Mouse (Mus musculus) cerebellum, adult 9-10 months (tissue): Measurements from ENCODE around the gene Faim2.

ENCODE experiments used
- DNase-seq: peaks from one replicate; pipeline ENCODE4 v3.0.0; 2022

Gene Faim2

DNA sequence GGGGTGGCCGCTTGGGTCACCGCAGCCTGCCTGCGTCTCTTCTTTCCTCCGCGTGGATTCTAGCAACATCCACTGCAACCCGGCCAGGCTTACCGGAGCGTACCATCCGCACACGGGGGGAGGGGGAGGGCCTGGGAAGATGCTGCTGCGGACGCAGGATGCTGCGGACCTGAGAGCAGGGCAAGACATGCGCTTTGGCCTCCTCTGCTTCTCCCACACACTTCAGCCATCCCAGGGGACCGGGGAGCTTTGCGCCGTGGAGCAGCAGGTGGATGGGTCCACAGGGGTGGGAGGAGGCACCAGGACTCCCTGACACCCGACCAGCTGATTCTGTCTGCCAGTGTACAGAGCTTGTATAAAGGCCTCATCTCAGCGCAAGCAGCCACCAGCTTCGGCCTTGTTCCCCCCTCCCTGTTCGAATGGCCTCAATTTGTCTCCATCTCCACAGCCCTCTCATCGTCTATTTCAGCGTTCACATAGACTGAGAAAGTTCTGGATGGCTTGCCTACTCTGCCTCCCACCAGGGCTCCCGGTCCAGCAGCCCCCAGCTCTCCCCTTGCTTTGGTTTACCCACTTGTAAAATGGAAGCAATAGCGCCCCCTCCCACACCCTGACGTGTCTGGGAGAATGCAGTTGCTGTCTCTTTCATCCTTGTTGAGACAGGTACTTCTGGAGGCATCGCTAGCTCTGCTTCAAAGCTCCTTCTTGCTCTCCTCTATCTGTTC, at the start of gene Faim2:
TSS of gene Faim2 (minus strand) at position 537 of the 725 bp plus-strand sequence.
- DNase-seq: peak; percentile 93

DNA sequence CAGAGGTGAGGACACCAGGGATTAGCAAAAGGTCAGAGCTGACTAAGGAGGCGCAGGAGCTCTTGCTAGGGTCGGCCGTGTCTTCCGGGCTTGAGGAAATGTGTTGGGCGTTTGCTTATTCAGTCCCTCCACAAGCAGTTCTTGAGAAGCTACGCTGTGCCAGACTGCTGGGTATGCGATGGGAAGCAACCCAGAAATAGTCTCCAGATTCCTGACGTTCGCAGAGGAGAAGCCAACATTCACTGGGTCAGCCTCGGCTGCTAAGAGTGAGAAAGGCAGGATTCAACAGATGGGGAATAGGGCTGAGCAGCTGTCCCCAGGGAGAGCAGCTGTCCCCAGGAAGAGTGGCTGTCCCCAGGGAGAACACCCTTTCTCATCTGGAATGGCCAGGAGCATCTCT, 41.2 kb upstream of the Faim2 start:
- DNase-seq: no peak

- no peak for DNase-seq
Observed at GRCm38 (mm10) chr15:99568682-99569081, 40.7 kb upstream of the Faim2 start.

DNA sequence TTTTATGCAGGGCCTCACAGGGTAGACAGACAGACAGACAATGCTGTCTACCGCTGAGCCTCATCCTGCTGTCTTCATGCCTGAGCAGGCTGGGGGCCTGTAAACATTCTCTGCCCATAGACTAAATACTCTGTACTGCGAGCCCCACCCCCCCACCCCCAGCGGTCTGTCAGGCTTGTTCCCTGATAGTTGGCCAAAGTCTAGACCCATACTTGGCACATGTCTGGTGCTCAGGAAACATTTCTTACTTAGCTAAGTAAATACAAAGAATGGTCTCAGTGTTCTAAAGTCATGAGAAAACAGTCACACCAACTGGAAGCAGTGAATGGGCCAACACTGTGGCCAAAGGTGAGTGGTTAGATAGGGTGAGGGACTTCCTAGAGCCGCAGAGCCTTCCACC, 39.4 kb upstream of the Faim2 start:
- no peak for DNase-seq

GRCm38 (mm10) chr15:99560246-99560645, 32.3 kb upstream of the Faim2 start:
- no peak for DNase-seq

- DNase-seq: no peak
Observed at GRCm38 (mm10) chr15:99558947-99559346, 31.0 kb upstream of the Faim2 start.

DNA sequence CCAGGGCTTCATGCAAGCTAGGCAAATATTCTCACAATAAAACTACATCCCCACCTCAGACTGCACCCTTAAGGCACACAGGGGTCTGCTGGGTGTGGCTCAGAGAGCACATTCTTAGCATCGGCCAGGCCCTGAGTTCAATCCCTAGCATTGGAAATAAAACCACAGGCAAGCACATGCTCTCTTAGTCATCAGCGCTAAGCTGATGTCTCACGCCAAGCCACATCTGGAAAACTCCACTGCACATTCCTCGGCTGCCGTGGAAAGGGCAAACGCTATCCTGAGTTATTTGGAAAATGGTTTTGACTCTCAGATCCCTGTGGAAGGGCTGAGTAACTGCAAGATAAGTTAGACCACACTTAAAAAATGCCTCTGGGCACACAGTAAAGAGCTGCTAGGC, 25.8 kb upstream of the Faim2 start:
- DNase-seq: no peak

- DNase-seq: no peak
Observed at GRCm38 (mm10) chr15:99549901-99550300, 21.9 kb upstream of the Faim2 start.

GRCm38 (mm10) chr15:99547732-99548131, 19.8 kb upstream of the Faim2 start:
- no peak for DNase-seq

DNA sequence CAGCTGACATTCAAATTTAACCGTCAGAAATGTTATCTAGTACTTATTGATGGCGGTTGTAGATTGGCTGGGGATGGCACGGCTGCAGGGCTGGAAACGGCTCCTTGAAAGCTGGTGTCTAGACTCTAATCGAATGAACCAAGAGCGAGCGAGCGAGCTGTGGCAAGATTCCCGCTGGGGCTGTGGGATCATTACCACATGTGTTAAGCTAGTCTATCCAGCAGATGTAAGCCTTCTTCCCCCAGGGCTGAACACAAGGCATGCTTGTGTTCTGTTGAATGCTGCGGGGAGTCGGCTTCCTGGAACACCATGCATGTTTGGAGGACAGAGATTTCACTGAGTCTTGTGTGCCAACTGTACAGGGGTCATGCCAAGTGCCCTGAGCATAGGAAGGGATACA, 18.6 kb upstream of the Faim2 start:
- no peak for DNase-seq

DNA sequence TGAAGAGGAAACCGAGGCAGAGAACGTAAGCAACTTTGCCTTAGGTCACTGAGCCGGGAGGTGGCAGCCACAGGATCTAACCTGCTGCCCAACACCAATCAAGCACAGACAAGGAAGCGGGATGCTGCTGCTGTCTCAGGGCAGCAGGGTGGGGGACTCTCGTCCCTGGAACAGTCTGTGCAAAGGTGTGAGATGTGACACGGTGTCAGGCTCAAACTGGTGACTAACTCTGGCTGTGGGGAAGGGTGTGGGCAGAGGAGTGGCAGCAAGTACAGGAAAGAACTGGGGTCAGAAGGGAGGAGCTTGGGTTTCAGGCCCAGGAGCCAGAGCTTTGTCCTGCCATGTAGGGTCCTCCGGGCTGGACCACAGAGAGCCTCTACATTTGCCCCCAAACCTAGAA, 16.1 kb upstream of the Faim2 start:
- no peak for DNase-seq

- no peak for DNase-seq
Observed at GRCm38 (mm10) chr15:99539891-99540290, 11.9 kb upstream of the Faim2 start.

- no peak for DNase-seq
Observed at GRCm38 (mm10) chr15:99536889-99537862, 9.2 kb upstream of the Faim2 start.

GRCm38 (mm10) chr15:99532023-99532422, 4.1 kb upstream of the Faim2 start:
- peak; percentile 13 for DNase-seq

- DNase-seq: peak; percentile 67
Observed at GRCm38 (mm10) chr15:99531146-99531545, 3.2 kb upstream of the Faim2 start.

DNA sequence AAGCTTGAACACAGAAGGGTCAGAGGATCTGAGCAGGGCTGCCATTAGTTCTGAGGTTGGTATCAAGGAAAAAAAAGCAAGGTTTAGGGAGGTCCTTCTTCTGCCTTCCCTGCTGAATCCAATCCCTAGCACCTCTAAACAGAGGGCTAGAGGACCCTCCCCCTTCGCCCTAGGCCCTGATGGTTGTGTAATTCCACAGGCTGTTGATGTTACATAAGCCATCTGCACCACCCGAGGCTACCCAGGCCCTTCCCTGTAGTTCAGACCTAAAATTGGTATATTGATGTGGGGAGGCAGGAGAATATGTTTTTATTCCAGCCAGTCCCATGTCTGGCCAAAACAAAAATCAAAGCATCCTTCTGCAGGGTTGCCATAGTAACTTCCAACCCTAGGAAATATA, 1.3 kb downstream of the Faim2 start:
- peak; percentile 84 for DNase-seq

- peak; percentile 23 for DNase-seq
Observed at GRCm38 (mm10) chr15:99520306-99520705, 7.7 kb downstream of the Faim2 start.

GRCm38 (mm10) chr15:99519626-99520025, 8.3 kb downstream of the Faim2 start:
- DNase-seq: no peak

DNA sequence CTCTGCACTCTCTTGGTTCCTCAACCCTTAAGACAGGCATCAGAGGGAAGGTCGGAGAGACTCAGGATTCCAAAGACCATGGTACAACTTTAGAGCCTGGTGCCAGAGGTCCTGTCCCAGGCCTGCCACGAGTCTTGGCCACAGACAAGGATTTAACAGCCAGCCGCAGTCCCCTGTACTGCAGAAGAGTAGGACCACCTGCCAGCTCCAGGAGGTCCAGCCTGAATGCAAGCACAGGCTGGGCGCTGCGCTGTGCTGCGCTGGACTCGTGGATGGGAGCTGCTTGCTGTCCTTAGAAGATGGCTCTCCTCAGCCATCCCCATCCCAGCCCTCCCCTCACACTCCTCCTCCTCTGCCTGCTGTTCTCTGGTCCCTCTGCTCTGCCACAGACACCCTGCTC, 10.2 kb downstream of the Faim2 start:
- no peak for DNase-seq

GRCm38 (mm10) chr15:99516715-99517114, 11.2 kb downstream of the Faim2 start:
- no peak for DNase-seq

DNA sequence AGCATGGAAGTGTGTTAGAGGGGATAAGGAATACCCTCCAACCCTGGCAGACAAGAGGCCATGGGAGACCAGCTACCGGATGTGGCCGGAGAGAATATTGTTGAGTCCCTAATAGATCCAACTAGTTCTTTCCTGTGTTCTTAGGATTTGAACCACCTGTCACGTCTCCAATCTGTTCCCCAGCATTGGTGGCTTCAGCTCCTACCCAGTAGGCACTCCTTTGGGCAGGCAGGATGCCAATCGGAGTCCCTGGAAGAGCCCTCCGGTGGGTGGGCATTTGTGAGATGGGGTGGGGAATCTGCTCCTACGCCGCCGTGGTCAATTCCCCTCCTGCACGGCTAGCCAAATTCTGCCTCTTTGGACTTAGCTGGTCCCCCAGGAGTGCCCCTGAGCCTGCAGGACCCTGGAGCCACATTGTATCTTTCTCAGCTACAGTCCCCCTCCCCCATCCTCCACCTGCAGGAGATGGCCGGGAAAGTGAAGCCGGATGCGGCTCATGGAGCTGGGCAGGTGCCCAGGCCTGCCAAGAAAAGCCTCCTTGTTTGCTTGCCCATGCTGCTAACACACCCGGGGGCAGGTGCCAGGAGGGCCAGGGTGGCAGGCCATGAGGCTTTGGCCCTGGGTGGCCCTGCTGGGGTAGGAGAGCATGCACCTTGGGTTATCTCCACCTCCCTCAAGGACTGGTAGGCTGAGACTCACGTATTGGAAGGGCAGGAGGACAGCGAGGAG, 16.0 kb downstream of the Faim2 start:
- peak; percentile 83 for DNase-seq

DNA sequence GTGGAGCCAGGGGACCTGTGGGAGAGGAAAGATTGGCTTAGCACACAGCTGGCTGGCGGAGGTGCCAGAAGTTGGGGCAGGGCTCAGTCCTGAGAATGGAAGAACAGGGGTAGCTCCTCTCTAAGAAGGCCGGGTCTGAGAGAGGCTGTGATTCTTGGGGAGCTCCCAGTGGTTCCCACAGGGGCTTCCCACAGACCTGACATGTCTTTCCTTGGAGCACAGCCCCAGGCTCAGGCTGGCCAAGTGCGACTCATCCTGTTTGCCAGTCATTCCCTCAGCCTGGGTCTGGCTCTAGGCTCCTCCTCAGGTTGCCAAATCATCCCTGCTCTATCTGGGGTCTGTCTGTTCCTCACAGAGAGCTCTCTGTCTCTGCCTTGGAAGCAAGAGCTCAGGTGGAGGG, 17.3 kb downstream of the Faim2 start:
- no peak for DNase-seq

- no peak for DNase-seq
Observed at GRCm38 (mm10) chr15:99509840-99510239, 18.1 kb downstream of the Faim2 start.
